Mouse (Mus musculus) stomach, embryonic 15.5 days (tissue): ENCODE results near the gene Ikzf1. TPM values are rescaled to one million over a fixed set of nuclear protein-coding genes. Genes with fewer than 3 reads are reported as not detected.

Source experiments
- ATAC-seq: fragments of 200-750 bp; cut with Nextera tagmentation; 2 replicates; pipeline ENCODE4 v1.8.0; 2017; ENCODE audit warnings: low read depth, moderate number of reproducible peaks, moderate TSS enrichment; ENCODE audit not compliant: insufficient read depth, low FRiP score
- H3K27ac ChIP-seq: fragments of 300-500 bp; sonication (generic); 2 replicates; pipeline ENCODE4 v1.5.1; 2015; ENCODE audit warnings: mild to moderate bottlenecking, inconsistent platforms
- H3K27me3 ChIP-seq: fragments of 300-500 bp; sonication (generic); replicated peaks from 2 replicates; pipeline ENCODE4 v1.6.1; 2015; ENCODE audit warnings: inconsistent platforms
- H3K36me3 ChIP-seq: fragments of 300-500 bp; sonication (generic); 2 replicates; pipeline ENCODE4 v1.6.1; 2015; ENCODE audit warnings: inconsistent platforms
- H3K4me1 ChIP-seq: fragments of 300-500 bp; sonication (generic); 2 replicates; pipeline ENCODE4 v1.6.1; 2015; ENCODE audit warnings: inconsistent platforms
- H3K4me2 ChIP-seq: fragments of 300-500 bp; sonication (generic); 2 replicates; pipeline ENCODE4 v1.6.1; 2015; ENCODE audit warnings: mild to moderate bottlenecking, inconsistent platforms
- H3K4me3 ChIP-seq: fragments of 300-500 bp; sonication (generic); replicated peaks from 2 replicates; pipeline ENCODE4 v1.5.1; 2015; ENCODE audit warnings: inconsistent platforms
- H3K9ac ChIP-seq: fragments of 300-500 bp; sonication (generic); 2 replicates; pipeline ENCODE4 v1.6.1; 2015; ENCODE audit warnings: inconsistent platforms
- H3K9me3 ChIP-seq: fragments of 300-500 bp; sonication (generic); 2 replicates; pipeline ENCODE4 v1.6.1; 2016; ENCODE audit warnings: inconsistent platforms
- WGBS: fragments of 180-500 bp; shearing (Covaris S2); methylation state at CpG from one replicate; pipeline ENCODE4 v1.1.7; 2015; 5-methylcytosine and 5-hydroxymethylcytosine counted together
- polyA plus RNA-seq: library from polyadenylated mRNA; unstranded; fragments of >200 nt; fragmentation: Nextera tagmentation; extraction: Ambion mirVana; gene quantifications from 2 replicates; pipeline ENCODE4 v1.2.1, GENCODE M21; 2015

Ikzf1 gene
- polyA plus RNA-seq, 1 experiment from 2014 or later = 4.5 TPM

GRCm38 (mm10) chr11:11691324-11692058, 6.7 kb downstream of the Ikzf1 start:
- Histone ChIP-seq H3K27me3 (peaks cover 6% of the 10 kb centered on the region; the same call in 1 of the 2 replicates), H3K9ac (no peak overlapping the region), H3K4me2 (no peak overlapping the region), H3K36me3 (no peaks in the 10 kb centered on the region), H3K4me3 (no peak overlapping the region), H3K27ac (no peak overlapping the region), H3K4me1 (peaks cover under 1% of the 10 kb centered on the region; the same call in 1 of the 2 replicates), H3K9me3 (no peaks in the 10 kb centered on the region)
- no peak for ATAC-seq
- WGBS = 76% methylated on average over 14 of the region's 14 CpGs

- Histone ChIP-seq H3K27ac (no peak overlapping the region), H3K36me3 (no peaks in the 10 kb centered on the region), H3K27me3 (peaks cover 5% of the 10 kb centered on the region; the same call in 1 of the 2 replicates), H3K9me3 (no peaks in the 10 kb centered on the region), H3K4me1 (no peaks in the 10 kb centered on the region), H3K4me2 (no peak overlapping the region), H3K4me3 (no peak overlapping the region), H3K9ac (no peak overlapping the region)
- no peak for ATAC-seq
- 80% methylated on average over 10 of the region's 10 CpGs for WGBS
These were observed 7.9 kb downstream of the Ikzf1 start for GRCm38 (mm10) chr11:11692558-11693166.

GRCm38 (mm10) chr11:11693446-11693845, 8.6 kb downstream of the Ikzf1 start:
- no peaks in the 10 kb centered on the region for H3K36me3 ChIP-seq
- no peaks in the 10 kb centered on the region for H3K9me3 ChIP-seq
- no peak overlapping the region for H3K27ac ChIP-seq
- no peak overlapping the region for H3K9ac ChIP-seq
- no peak for ATAC-seq
- H3K4me1 ChIP-seq = no peaks in the 10 kb centered on the region
- WGBS = 88% methylated on average over 3 of the region's 3 CpGs
- H3K4me3 ChIP-seq = no peak overlapping the region
- H3K4me2 ChIP-seq = no peak overlapping the region
- no peaks in the 10 kb centered on the region for H3K27me3 ChIP-seq

- WGBS = 78% methylated on average over 2 of the region's 2 CpGs
- no peak overlapping the region for H3K9ac ChIP-seq
- H3K4me3 ChIP-seq = no peak overlapping the region
- no peaks in the 10 kb centered on the region for H3K36me3 ChIP-seq
- H3K4me1 ChIP-seq = no peaks in the 10 kb centered on the region
- no peak for ATAC-seq
- H3K27me3 ChIP-seq = no peaks in the 10 kb centered on the region
- no peaks in the 10 kb centered on the region for H3K9me3 ChIP-seq
- no peak overlapping the region for H3K27ac ChIP-seq
- H3K4me2 ChIP-seq = no peak overlapping the region
These were observed 9.3 kb downstream of the Ikzf1 start for GRCm38 (mm10) chr11:11694072-11694471.

- Histone ChIP-seq H3K4me2 (no peak overlapping the region), H3K36me3 (no peaks in the 10 kb centered on the region), H3K27me3 (no peaks in the 10 kb centered on the region), H3K4me3 (no peak overlapping the region), H3K9ac (no peak overlapping the region), H3K9me3 (no peaks in the 10 kb centered on the region), H3K27ac (no peak overlapping the region), H3K4me1 (no peaks in the 10 kb centered on the region)
- WGBS = 77% methylated on average over 6 of the region's 6 CpGs
- ATAC-seq = no peak
These were observed 9.8 kb downstream of the Ikzf1 start for GRCm38 (mm10) chr11:11694472-11695177.

GRCm38 (mm10) chr11:11695211-11695887, 10.5 kb downstream of the Ikzf1 start:
- Histone ChIP-seq H3K4me1 (no peaks in the 10 kb centered on the region), H3K4me3 (no peak overlapping the region), H3K9ac (no peak overlapping the region), H3K36me3 (no peaks in the 10 kb centered on the region), H3K27ac (no peak overlapping the region), H3K27me3 (no peaks in the 10 kb centered on the region), H3K9me3 (no peaks in the 10 kb centered on the region), H3K4me2 (no peak overlapping the region)
- 63% methylated on average over 6 of the region's 6 CpGs for WGBS
- no peak for ATAC-seq

- Histone ChIP-seq H3K9me3 (no peaks in the 10 kb centered on the region), H3K4me1 (no peaks in the 10 kb centered on the region), H3K9ac (no peak overlapping the region), H3K27ac (no peak overlapping the region), H3K4me2 (no peak overlapping the region), H3K27me3 (no peaks in the 10 kb centered on the region), H3K36me3 (no peaks in the 10 kb centered on the region), H3K4me3 (no peak overlapping the region)
- 75% methylated on average over 4 of the region's 4 CpGs for WGBS
- no peak for ATAC-seq
These were observed 11.1 kb downstream of the Ikzf1 start for GRCm38 (mm10) chr11:11695907-11696306.

GRCm38 (mm10) chr11:11696814-11697213, 12.0 kb downstream of the Ikzf1 start:
- ATAC-seq = no peak
- Histone ChIP-seq H3K27me3 (no peaks in the 10 kb centered on the region), H3K4me1 (no peaks in the 10 kb centered on the region), H3K27ac (no peak overlapping the region), H3K9ac (no peak overlapping the region), H3K4me2 (no peak overlapping the region), H3K36me3 (no peaks in the 10 kb centered on the region), H3K4me3 (no peak overlapping the region), H3K9me3 (no peaks in the 10 kb centered on the region)
- WGBS = 84% methylated on average over 3 of the region's 3 CpGs

- Histone ChIP-seq H3K36me3 (no peaks in the 10 kb centered on the region), H3K27ac (no peak overlapping the region), H3K9ac (no peak overlapping the region), H3K9me3 (no peaks in the 10 kb centered on the region), H3K4me2 (no peak overlapping the region), H3K4me1 (no peaks in the 10 kb centered on the region), H3K4me3 (no peak overlapping the region), H3K27me3 (no peaks in the 10 kb centered on the region)
- WGBS = 58% methylated on average over 6 of the region's 6 CpGs
- no peak for ATAC-seq
These were observed 16.6 kb downstream of the Ikzf1 start for GRCm38 (mm10) chr11:11701378-11701777.

GRCm38 (mm10) chr11:11703776-11704175, 19.0 kb downstream of the Ikzf1 start:
- Histone ChIP-seq H3K4me3 (no peak overlapping the region), H3K36me3 (no peaks in the 10 kb centered on the region), H3K9ac (no peak overlapping the region), H3K9me3 (no peaks in the 10 kb centered on the region), H3K4me2 (no peak overlapping the region), H3K27me3 (no peaks in the 10 kb centered on the region), H3K4me1 (no peaks in the 10 kb centered on the region), H3K27ac (no peak overlapping the region)
- no peak for ATAC-seq

- no peaks in the 10 kb centered on the region for H3K9me3 ChIP-seq
- no peak overlapping the region for H3K4me3 ChIP-seq
- no peak for ATAC-seq
- no peak overlapping the region for H3K9ac ChIP-seq
- no peak overlapping the region for H3K4me2 ChIP-seq
- H3K27me3 ChIP-seq = no peaks in the 10 kb centered on the region
- WGBS = 85% methylated on average over 9 of the region's 9 CpGs
- no peaks in the 10 kb centered on the region for H3K36me3 ChIP-seq
- no peaks in the 10 kb centered on the region for H3K4me1 ChIP-seq
- no peak overlapping the region for H3K27ac ChIP-seq
These were observed 23.4 kb downstream of the Ikzf1 start for GRCm38 (mm10) chr11:11708154-11708719.
